Mouse (Mus musculus) MEL (cell line): ENCODE measurements around the gene Icam1.

Experiments used
- EP300 ChIP-seq, 2 experiments: IDR thresholded peaks; 2 replicates each; pipeline ENCODE4 v1.6.1; 2011; ENCODE audit warnings: improper control_type of control experiment in 2 of 2, low read length in 2 of 2, low read depth in 1 of 2, mild to moderate bottlenecking in 1 of 2
- POLR2AphosphoS2 ChIP-seq: IDR thresholded peaks from 2 replicates; pipeline ENCODE4 v1.6.1; 2011; ENCODE audit warnings: low read length, improper control_type of control experiment

DNA sequence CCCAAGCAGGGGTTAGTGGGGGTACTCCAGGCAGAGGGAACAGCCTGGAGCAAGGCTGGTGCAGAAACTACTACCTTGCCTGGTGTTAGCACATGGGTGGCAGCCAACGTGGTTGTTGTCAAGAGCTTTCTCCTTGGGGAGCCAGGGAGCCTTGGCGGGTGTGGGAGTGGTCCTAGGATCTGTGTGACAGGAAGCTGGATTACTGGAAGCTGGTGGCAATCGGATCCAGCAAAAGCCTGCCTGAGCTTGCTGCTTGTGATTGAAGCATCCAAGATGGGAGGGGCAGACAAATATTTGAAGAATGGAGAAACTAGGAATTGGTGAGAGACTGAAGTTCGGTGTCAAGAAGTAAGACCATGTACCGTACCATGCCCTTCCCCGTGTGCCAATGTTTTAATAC is 6.5 kb downstream of the Icam1 start:
- no peak for TF ChIP-seq EP300 (IDR thresholded peaks at IDR 0.05; ENCODE audit: low read depth in 1 of 2, low read length in 2 of 2)
- no peak for TF ChIP-seq POLR2AphosphoS2
